Mouse (Mus musculus) kidney, adult 2 months (tissue): Measurements from ENCODE around the gene Srrm2. TPM values are rescaled to one million over a fixed set of nuclear protein-coding genes. Genes with fewer than 3 reads are reported as not detected.

ENCODE experiments used
- DNase-seq: peaks from one replicate; pipeline ENCODE4 v3.0.0; 2021
- H3K27ac ChIP-seq: fragments of 200-500 bp; 2 replicates; pipeline ENCODE4 v1.5.1; 2012; ENCODE audit warnings: low read depth, low read length, control low read depth, inconsistent platforms; ENCODE audit not compliant: insufficient read depth
- H3K27me3 ChIP-seq: fragments of 200-500 bp; replicated peaks from 2 replicates; pipeline ENCODE4 v1.6.1; 2012; ENCODE audit warnings: mild to moderate bottlenecking, moderate library complexity, low read length, inconsistent platforms; ENCODE audit not compliant: control insufficient read depth, insufficient read depth
- H3K36me3 ChIP-seq: fragments of 200-500 bp; 2 replicates; pipeline ENCODE4 v1.6.1; 2012; ENCODE audit warnings: mild to moderate bottlenecking, moderate library complexity, low read length, inconsistent platforms; ENCODE audit not compliant: control insufficient read depth, insufficient read depth
- H3K4me1 ChIP-seq: fragments of 200-500 bp; 2 replicates; pipeline ENCODE4 v1.6.1; 2011; ENCODE audit warnings: low read length; ENCODE audit not compliant: control insufficient read depth, insufficient read depth
- H3K4me3 ChIP-seq: fragments of 200-500 bp; 2 replicates; pipeline ENCODE4 v1.5.1; 2011; ENCODE audit warnings: mild to moderate bottlenecking, low read depth, low read length, control low read depth; ENCODE audit not compliant: insufficient read depth
- CTCF ChIP-seq: fragments of 200-500 bp; conservative IDR thresholded peaks from 2 replicates; pipeline ENCODE4 v1.5.1; 2011; ENCODE audit warnings: low read depth, mild to moderate bottlenecking, control low read depth, low read length, moderate library complexity, mixed read lengths; ENCODE audit not compliant: insufficient read depth, insufficient read length
- POLR2A ChIP-seq: fragments of 200-500 bp; IDR thresholded peaks from one replicate; pipeline ENCODE4 v1.6.1; 2011; ENCODE audit warnings: low read depth, low read length, control low read depth
- WGBS: fragments of 180-500 bp; shearing (Covaris S2); methylation state at CpG from one replicate; pipeline ENCODE4 v1.1.7; 2018; 5-methylcytosine and 5-hydroxymethylcytosine counted together
- polyA plus RNA-seq: library from polyadenylated mRNA; depleted of rRNA; stranded (reverse); fragments of >200 nt; gene quantifications from 2 replicates; pipeline ENCODE4 v1.2.3, GENCODE M21; 2012

Gene Srrm2
- polyA plus RNA-seq, 1 experiment, result 394 TPM

- WGBS, result 16% methylated on average over 19 of the region's 19 CpGs
- no peak within 1 kb of the TSS for H3K4me3 ChIP-seq
These were observed 53.5 kb downstream of the Srrm2 start, which contains the start of the genes Prss32 and Prss41 for GRCm38 (mm10) chr17:23843812-23844273. Prss32 (plus strand) TSS chr17:23843855. Prss41 (minus strand) TSS chr17:23844172.

GRCm38 (mm10) chr17:23850028-23850427 lies 59.7 kb downstream of the Srrm2 start:
- Histone ChIP-seq H3K27me3 (no peaks in the 10 kb centered on the region), H3K36me3 (no peaks in the 10 kb centered on the region), H3K4me1 (no peaks in the 10 kb centered on the region), H3K27ac (no peak overlapping the region), H3K4me3 (no peak overlapping the region)
- TF ChIP-seq POLR2A (no peak), CTCF (0 out of 2 replicates have a peak, but pooled peaks have one; percentile 22)
- DNase-seq, result no peak
- WGBS, result 70% methylated on average over 2 of the region's 2 CpGs

More at GRCm38 (mm10) chr17:23843812-23844273, 53.5 kb downstream of the Srrm2 start, which contains the start of the genes Prss32 and Prss41:
- Histone ChIP-seq H3K27me3 (0 out of 2 replicates have a peak, but pooled peaks cover 2% of the 10 kb centered on the region), H3K4me1 (no peaks in the 10 kb centered on the region), H3K27ac (no peak within 1 kb of the TSS), H3K36me3 (no peaks in the 10 kb centered on the region)
- DNase-seq, result peak; percentile 55
- peak; percentile 67 for TF ChIP-seq CTCF
- no peak for TF ChIP-seq POLR2A

GRCm38 (mm10) chr17:23850853-23851749 lies 60.8 kb downstream of the Srrm2 start:
- H3K27me3 ChIP-seq, result no peaks in the 10 kb centered on the region
- H3K27ac ChIP-seq, result no peak overlapping the region
- H3K36me3 ChIP-seq, result no peaks in the 10 kb centered on the region
- DNase-seq, result peak; percentile 66
- TF ChIP-seq CTCF (peak; percentile 68), POLR2A (no peak)
- WGBS, result 43% methylated on average over 18 of the region's 19 CpGs
- H3K4me1 ChIP-seq, result no peaks in the 10 kb centered on the region
- no peak overlapping the region for H3K4me3 ChIP-seq

- peak; percentile 75 for TF ChIP-seq CTCF
- no peak for TF ChIP-seq POLR2A
- no peaks in the 10 kb centered on the region for H3K4me1 ChIP-seq
- H3K27ac ChIP-seq, result no peak overlapping the region
- WGBS, result 47% methylated on average over 5 of the region's 5 CpGs
- no peaks in the 10 kb centered on the region for H3K36me3 ChIP-seq
- no peaks in the 10 kb centered on the region for H3K27me3 ChIP-seq
- H3K4me3 ChIP-seq, result no peak overlapping the region
- peak; percentile 58 for DNase-seq
These were observed 63.0 kb downstream of the Srrm2 start for GRCm38 (mm10) chr17:23853292-23853691.

- H3K27me3 ChIP-seq, result no peaks in the 10 kb centered on the region
- WGBS, result 90% methylated on average over 10 of the region's 10 CpGs
- no peak overlapping the region for H3K4me3 ChIP-seq
- no peak overlapping the region for H3K27ac ChIP-seq
- no peaks in the 10 kb centered on the region for H3K4me1 ChIP-seq
- no peaks in the 10 kb centered on the region for H3K36me3 ChIP-seq
- TF ChIP-seq CTCF, result no peak
- TF ChIP-seq POLR2A, result no peak
- no peak for DNase-seq
These were observed 64.0 kb downstream of the Srrm2 start for GRCm38 (mm10) chr17:23854229-23854765.

- no peak for DNase-seq
- no peak overlapping the region for H3K4me3 ChIP-seq
- TF ChIP-seq POLR2A, result no peak
- TF ChIP-seq CTCF, result no peak
- 78% methylated on average over 6 of the region's 6 CpGs for WGBS
- H3K36me3 ChIP-seq, result no peaks in the 10 kb centered on the region
- H3K4me1 ChIP-seq, result no peaks in the 10 kb centered on the region
- no peak overlapping the region for H3K27ac ChIP-seq
- no peaks in the 10 kb centered on the region for H3K27me3 ChIP-seq
These were observed 66.9 kb downstream of the Srrm2 start for GRCm38 (mm10) chr17:23857193-23857592.

- TF ChIP-seq POLR2A (no peak), CTCF (no peak)
- Histone ChIP-seq H3K27ac (no peak overlapping the region), H3K4me1 (no peaks in the 10 kb centered on the region), H3K36me3 (no peaks in the 10 kb centered on the region), H3K27me3 (no peaks in the 10 kb centered on the region), H3K4me3 (no peak overlapping the region)
- 86% methylated on average over 2 of the region's 2 CpGs for WGBS
- no peak for DNase-seq
These were observed 67.6 kb downstream of the Srrm2 start for GRCm38 (mm10) chr17:23857913-23858312.
